Mouse (Mus musculus) small intestine, adult 2 months (tissue): ENCODE measurements around the gene Sh2d6.

Experiments
- CTCF ChIP-seq: fragments of 200-500 bp; IDR thresholded peaks from 2 replicates; pipeline ENCODE4 v1.5.1; 2012; ENCODE audit warnings: low read depth, mild to moderate bottlenecking, control low read depth, inconsistent platforms, low read length, moderate library complexity, mixed read lengths; ENCODE audit not compliant: insufficient replicate concordance, insufficient read length; ENCODE audit errors: extremely low read depth
- POLR2A ChIP-seq: fragments of 200-500 bp; IDR thresholded peaks from 2 replicates; pipeline ENCODE4 v1.6.1; 2012; ENCODE audit warnings: low read depth, mild to moderate bottlenecking, control low read depth, inconsistent platforms, low read length, moderate library complexity

DNA sequence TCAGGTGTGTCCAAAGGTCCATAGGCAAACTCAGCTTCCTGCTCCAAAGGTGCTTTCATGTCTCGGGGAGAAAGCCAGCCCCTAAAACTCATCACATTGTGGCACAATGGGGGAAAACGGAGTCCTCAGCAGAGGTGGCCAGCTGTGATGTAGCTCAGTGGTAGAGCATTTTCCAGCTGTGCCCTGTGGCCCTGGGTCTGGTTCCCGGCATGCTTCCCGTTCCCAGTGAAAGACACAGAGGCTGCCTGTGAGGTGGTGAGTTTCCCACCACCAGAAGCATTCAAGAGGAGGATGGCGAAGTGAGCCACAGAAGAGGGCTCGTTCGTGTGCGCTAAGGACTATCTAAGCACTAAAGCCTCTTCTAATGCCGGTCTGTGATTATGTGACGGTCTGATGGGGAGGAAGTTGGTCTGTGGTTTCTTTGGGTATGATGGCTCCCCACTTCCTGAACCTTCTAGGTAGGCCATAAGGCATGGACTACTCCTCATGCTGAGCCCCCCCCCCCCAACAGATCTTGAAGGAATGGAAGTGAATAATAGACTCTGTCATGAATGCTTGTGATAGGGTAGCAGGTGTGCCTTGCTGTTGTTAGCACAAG is 29.1 kb upstream of the Sh2d6 start:
- TF ChIP-seq POLR2A (no peak), CTCF (no peak)
